Mouse (Mus musculus): ENCODE data around the gene Loxl3. TPM values are rescaled to one million over a fixed set of nuclear protein-coding genes. Genes with fewer than 3 reads are reported as not detected.

Gene Loxl3
- polyA plus RNA-seq, 1 experiment from 2014 or later = 7.2 TPM

- no peak overlapping the region for H3K27ac ChIP-seq
- no peaks in the 10 kb centered on the region for H3K36me3 ChIP-seq (replicated peaks)
- no peaks in the 10 kb centered on the region; the same call in 1 of the 2 replicates for H3K27me3 ChIP-seq (ENCODE audit: poor library complexity, severe bottlenecking)
- no peaks in the 10 kb centered on the region for H3K4me1 ChIP-seq
- H3K4me3 ChIP-seq = no peak overlapping the region
- DNase-seq (ENCODE audit: extremely low spot score, low spot score) = no peak
- no peaks in the 10 kb centered on the region for H3K9me3 ChIP-seq
- WGBS = 86% methylated on average over 4 of the region's 4 CpGs
Observed at GRCm38 (mm10) chr6:83020836-83021593, 13.0 kb upstream of the Loxl3 start.

DNA sequence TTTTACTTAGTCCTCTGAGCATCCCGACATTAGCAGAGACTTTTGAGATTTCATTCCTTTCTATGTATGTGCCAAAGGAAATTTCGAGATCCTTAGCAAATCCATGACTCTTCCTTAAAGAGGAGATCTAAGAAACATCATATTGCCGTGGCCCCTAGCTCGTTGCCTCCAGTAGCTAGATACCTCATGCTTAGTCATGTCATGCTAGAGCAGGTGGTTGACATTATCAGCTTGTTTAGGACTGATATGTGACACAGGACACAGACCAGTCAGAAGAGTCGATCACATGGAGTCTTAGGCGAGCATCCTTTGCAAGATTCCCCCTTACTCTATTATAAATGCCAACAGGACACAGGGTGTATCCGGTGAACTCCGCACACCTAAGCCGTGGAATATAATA, 11.0 kb upstream of the Loxl3 start:
- H3K27ac ChIP-seq = no peak overlapping the region

DNA sequence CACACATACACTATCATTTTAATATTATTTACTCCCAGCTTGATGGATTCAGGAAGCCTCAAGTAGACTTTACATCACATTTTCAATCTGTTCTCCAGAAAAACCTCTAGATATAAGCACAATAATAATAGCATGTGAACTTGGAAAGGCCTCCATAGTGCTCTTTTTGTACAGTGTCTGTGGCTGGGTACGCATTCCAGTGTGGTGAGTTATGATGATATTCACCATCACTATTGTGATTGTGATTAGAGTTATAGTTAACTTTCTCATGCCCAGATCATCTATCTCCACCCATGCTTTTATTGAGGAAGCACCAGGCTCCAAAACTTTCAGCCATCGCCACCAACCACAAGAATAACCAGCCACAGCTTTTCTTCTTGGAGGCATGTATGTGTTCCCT, 10.2 kb upstream of the Loxl3 start:
- Histone ChIP-seq H3K4me3 (no peak overlapping the region), H3K27ac (no peak overlapping the region), H3K4me1 (peaks cover 7% of the 10 kb centered on the region), H3K9me3 (no peaks in the 10 kb centered on the region), H3K36me3 (replicated peaks) (no peaks in the 10 kb centered on the region), H3K27me3 (ENCODE audit: poor library complexity, severe bottlenecking) (peaks cover 19% of the 10 kb centered on the region)
- no peak for DNase-seq (ENCODE audit: extremely low spot score, low spot score)
- 92% methylated on average over 2 of the region's 2 CpGs for WGBS

More for the DNA sequence above, 11.0 kb upstream of the Loxl3 start:
- no peak overlapping the region for H3K4me3 ChIP-seq
- no peak for DNase-seq (ENCODE audit: extremely low spot score, low spot score)
- no peaks in the 10 kb centered on the region for H3K36me3 ChIP-seq (replicated peaks)
- WGBS = 86% methylated on average over 9 of the region's 9 CpGs
- H3K9me3 ChIP-seq = no peaks in the 10 kb centered on the region
- peaks cover 11% of the 10 kb centered on the region for H3K27me3 ChIP-seq (ENCODE audit: poor library complexity, severe bottlenecking)
- peaks cover 6% of the 10 kb centered on the region for H3K4me1 ChIP-seq

DNA sequence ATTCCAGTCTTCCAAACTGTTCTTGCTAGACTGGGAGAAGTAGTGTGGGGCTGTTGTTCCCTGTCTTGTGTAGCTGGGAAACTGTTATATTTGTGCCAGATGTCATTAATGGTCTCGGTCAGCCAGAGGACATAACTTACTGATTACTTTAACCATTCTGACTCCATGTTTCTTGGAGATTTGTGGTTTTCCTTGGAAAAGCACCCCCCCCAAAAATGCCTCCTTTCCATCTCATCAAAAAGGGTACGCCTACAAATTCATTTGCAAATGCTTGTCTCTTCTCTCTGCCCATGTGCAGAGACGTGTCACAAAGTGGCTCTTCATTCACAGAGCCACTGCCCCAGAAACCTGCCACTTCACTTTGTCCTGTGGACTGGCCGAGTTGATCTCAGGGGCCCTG, 9.6 kb upstream of the Loxl3 start:
- Histone ChIP-seq H3K4me3 (no peak overlapping the region), H3K27ac (no peak overlapping the region), H3K36me3 (replicated peaks) (no peaks in the 10 kb centered on the region), H3K9me3 (no peaks in the 10 kb centered on the region), H3K27me3 (ENCODE audit: poor library complexity, severe bottlenecking) (peaks cover 26% of the 10 kb centered on the region), H3K4me1 (peaks cover 13% of the 10 kb centered on the region)
- WGBS = 75% methylated on average over 4 of the region's 4 CpGs
- no peak for DNase-seq (ENCODE audit: extremely low spot score, low spot score)

GRCm38 (mm10) chr6:83025221-83025620, 8.8 kb upstream of the Loxl3 start:
- no peak for DNase-seq (ENCODE audit: extremely low spot score, low spot score)
- Histone ChIP-seq H3K27ac (no peak overlapping the region), H3K27me3 (ENCODE audit: poor library complexity, severe bottlenecking) (peaks cover 34% of the 10 kb centered on the region), H3K4me1 (peaks cover 21% of the 10 kb centered on the region), H3K9me3 (no peaks in the 10 kb centered on the region), H3K4me3 (no peak overlapping the region), H3K36me3 (replicated peaks) (no peaks in the 10 kb centered on the region)
- WGBS = 96% methylated on average over 4 of the region's 4 CpGs

- Histone ChIP-seq H3K4me1 (peaks cover 39% of the 10 kb centered on the region), H3K36me3 (replicated peaks) (peaks cover 3% of the 10 kb centered on the region; the same call in 1 of the 2 replicates), H3K27me3 (ENCODE audit: poor library complexity, severe bottlenecking) (peaks cover 54% of the 10 kb centered on the region), H3K27ac (no peak overlapping the region), H3K4me3 (no peak overlapping the region), H3K9me3 (no peaks in the 10 kb centered on the region)
- no peak for DNase-seq (ENCODE audit: extremely low spot score, low spot score)
- 80% methylated on average over 8 of the region's 8 CpGs for WGBS
Observed at GRCm38 (mm10) chr6:83027293-83027692, 6.7 kb upstream of the Loxl3 start.

DNA sequence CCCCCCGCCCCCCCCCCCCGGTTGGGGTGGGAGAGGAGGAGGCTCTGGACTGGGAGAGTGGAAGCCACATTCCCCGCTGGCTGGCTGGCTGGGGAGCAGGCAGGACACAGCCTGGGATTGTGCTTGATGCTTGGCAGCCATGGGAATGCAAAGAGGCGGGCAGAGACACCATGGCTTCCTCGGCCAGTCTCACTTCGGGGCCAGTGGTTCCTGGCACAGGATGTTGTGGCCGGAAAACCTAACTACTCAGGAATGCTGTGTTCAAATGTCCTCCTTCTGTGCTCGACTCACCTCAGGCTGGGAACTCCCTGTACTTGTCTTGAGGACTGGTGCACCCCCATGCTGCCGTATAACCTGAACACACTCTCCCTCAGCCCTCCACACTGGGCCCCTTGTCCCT, 6.3 kb upstream of the Loxl3 start:
- Histone ChIP-seq H3K9me3 (no peaks in the 10 kb centered on the region), H3K4me1 (peaks cover 44% of the 10 kb centered on the region), H3K27ac (no peak overlapping the region), H3K36me3 (replicated peaks) (peaks cover 3% of the 10 kb centered on the region; the same call in 1 of the 2 replicates), H3K4me3 (no peak overlapping the region), H3K27me3 (ENCODE audit: poor library complexity, severe bottlenecking) (peaks cover 58% of the 10 kb centered on the region)
- no peak for DNase-seq (ENCODE audit: extremely low spot score, low spot score)
- 58% methylated on average over 7 of the region's 9 CpGs for WGBS

DNA sequence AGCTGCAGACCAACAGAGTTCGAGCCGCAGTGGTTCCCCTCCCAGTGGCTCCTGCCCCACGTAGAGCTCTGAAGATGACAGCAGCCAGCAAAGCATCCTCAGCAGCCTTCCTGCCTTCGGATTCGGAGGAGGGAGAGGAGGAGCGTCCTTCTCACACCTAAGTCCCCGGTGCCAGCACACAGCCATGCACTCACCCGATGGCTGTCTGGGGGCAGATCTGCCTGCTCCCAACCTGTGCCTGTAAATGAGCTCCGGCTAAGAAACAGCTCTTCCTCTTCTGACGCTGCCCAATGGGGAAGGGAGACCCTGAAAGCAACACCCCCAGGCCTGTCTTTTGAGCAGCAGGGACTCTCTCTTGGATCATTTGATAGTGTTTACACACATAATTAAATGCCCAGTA, 4.2 kb upstream of the Loxl3 start:
- H3K9me3 ChIP-seq = no peaks in the 10 kb centered on the region
- 11% methylated on average over 10 of the region's 10 CpGs for WGBS
- H3K4me1 ChIP-seq = peaks cover 63% of the 10 kb centered on the region
- H3K4me3 ChIP-seq = no peak overlapping the region
- no peak for DNase-seq (ENCODE audit: extremely low spot score, low spot score)
- H3K27me3 ChIP-seq (ENCODE audit: poor library complexity, severe bottlenecking) = peaks cover 78% of the 10 kb centered on the region
- no peak overlapping the region for H3K27ac ChIP-seq
- H3K36me3 ChIP-seq (replicated peaks) = peaks cover 3% of the 10 kb centered on the region; the same call in 1 of the 2 replicates

- no peak overlapping the region for H3K27ac ChIP-seq
- peaks cover 3% of the 10 kb centered on the region; the same call in 1 of the 2 replicates for H3K36me3 ChIP-seq (replicated peaks)
- no peaks in the 10 kb centered on the region for H3K9me3 ChIP-seq
- H3K27me3 ChIP-seq (ENCODE audit: poor library complexity, severe bottlenecking) = peaks cover 91% of the 10 kb centered on the region
- DNase-seq (ENCODE audit: extremely low spot score, low spot score) = no peak
- 53% methylated on average over 7 of the region's 7 CpGs for WGBS
- no peak overlapping the region for H3K4me3 ChIP-seq
- H3K4me1 ChIP-seq = peaks cover 73% of the 10 kb centered on the region
Observed at GRCm38 (mm10) chr6:83031111-83031510, 2.9 kb upstream of the Loxl3 start.

GRCm38 (mm10) chr6:83031921-83032590, 1.9 kb upstream of the Loxl3 start:
- no peak overlapping the region for H3K27ac ChIP-seq
- H3K9me3 ChIP-seq = no peaks in the 10 kb centered on the region
- 12% methylated on average over 18 of the region's 18 CpGs for WGBS
- H3K4me1 ChIP-seq = peaks cover 73% of the 10 kb centered on the region
- H3K36me3 ChIP-seq (replicated peaks) = peaks cover 3% of the 10 kb centered on the region; the same call in 1 of the 2 replicates
- H3K4me3 ChIP-seq = peak overlapping the region; percentile 68
- H3K27me3 ChIP-seq (ENCODE audit: poor library complexity, severe bottlenecking) = peaks cover 98% of the 10 kb centered on the region
- no peak for DNase-seq (ENCODE audit: extremely low spot score, low spot score)

- H3K27me3 ChIP-seq (ENCODE audit: poor library complexity, severe bottlenecking) = peaks cover 98% of the 10 kb centered on the region
- H3K36me3 ChIP-seq (replicated peaks) = peaks cover 3% of the 10 kb centered on the region; the same call in 1 of the 2 replicates
- DNase-seq (ENCODE audit: extremely low spot score, low spot score) = peak; percentile 70
- WGBS = under 1% methylated on average over 31 of the region's 31 CpGs
- no peaks in the 10 kb centered on the region for H3K9me3 ChIP-seq
- peak overlapping the region; percentile 86 for H3K27ac ChIP-seq
- peaks cover 69% of the 10 kb centered on the region for H3K4me1 ChIP-seq
- H3K4me3 ChIP-seq = peak overlapping the region; percentile 68
Observed at GRCm38 (mm10) chr6:83032769-83033191, 1.2 kb upstream of the Loxl3 start.

DNA sequence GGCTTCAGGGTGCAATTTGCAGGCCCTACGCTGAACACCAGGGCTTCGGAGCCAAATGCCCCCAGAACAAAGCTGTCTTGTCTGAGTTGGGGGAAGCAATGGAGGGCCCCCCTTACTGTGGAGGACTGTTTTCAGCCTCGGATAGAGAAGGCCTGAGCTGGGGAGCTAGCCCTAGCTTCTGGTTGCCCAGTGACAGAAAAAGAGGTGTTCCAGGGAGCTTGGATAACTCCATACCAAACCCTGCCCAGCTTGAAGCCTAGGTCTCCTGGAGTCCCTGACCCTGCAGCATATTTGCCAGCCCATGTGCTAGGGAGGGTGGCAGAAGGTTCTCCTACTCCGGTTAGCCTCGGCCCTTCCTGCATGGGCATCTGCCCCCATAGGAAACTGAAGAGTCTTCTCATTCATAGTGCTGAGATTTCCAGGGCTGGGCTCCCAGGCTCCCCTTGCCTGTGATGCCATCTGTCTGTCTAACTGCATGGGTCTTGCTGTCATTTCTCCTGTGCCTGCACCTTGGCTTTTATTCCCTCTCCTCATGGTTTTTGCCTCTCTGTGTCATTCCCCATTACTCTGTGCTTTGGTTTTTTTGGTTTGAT, 586 bp downstream of the Loxl3 start:
- H3K4me1 ChIP-seq = peaks cover 70% of the 10 kb centered on the region
- H3K36me3 ChIP-seq (replicated peaks) = peaks cover 3% of the 10 kb centered on the region; the same call in 1 of the 2 replicates
- H3K27ac ChIP-seq = peak overlapping the region; percentile 86
- H3K9me3 ChIP-seq = no peaks in the 10 kb centered on the region
- peaks cover 86% of the 10 kb centered on the region for H3K27me3 ChIP-seq (ENCODE audit: poor library complexity, severe bottlenecking)
- no peak for DNase-seq (ENCODE audit: extremely low spot score, low spot score)
- H3K4me3 ChIP-seq = peak overlapping the region; percentile 68
- 22% methylated on average over 5 of the region's 5 CpGs for WGBS

DNA sequence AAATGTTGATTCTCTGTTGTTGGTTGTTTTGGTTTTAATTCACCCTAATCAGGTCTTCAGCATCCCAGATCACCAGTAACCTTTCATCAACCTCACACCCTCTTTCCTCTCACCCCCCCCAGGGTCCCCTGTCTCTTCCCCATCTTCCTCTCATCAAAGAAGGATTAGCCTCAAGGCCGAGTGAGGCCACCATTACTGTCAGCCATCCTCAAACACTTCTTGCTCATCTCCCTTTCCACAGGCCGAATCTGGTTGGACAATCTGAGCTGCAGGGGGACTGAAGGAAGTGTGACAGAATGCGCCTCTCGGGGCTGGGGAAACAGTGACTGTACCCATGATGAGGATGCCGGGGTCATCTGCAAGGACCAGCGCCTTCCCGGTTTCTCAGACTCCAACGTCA, 3.2 kb downstream of the Loxl3 start:
- DNase-seq (ENCODE audit: extremely low spot score, low spot score) = no peak
- no peaks in the 10 kb centered on the region for H3K36me3 ChIP-seq (replicated peaks)
- peaks cover 65% of the 10 kb centered on the region for H3K27me3 ChIP-seq (ENCODE audit: poor library complexity, severe bottlenecking)
- no peaks in the 10 kb centered on the region for H3K9me3 ChIP-seq
- no peak overlapping the region for H3K27ac ChIP-seq
- H3K4me3 ChIP-seq = no peak overlapping the region
- 83% methylated on average over 8 of the region's 8 CpGs for whole genome bisulfite sequencing
- peaks cover 46% of the 10 kb centered on the region for H3K4me1 ChIP-seq
